Mouse (Mus musculus) erythroblast, embryonic 14.5 days (primary cell): ENCODE data around the gene Olfr243. TPM values are rescaled to one million over a fixed set of nuclear protein-coding genes. Genes with fewer than 3 reads are reported as not detected.
"Not testable (repeated sequence)": the region's sequence is repeated elsewhere in the genome, so short reads cannot be mapped to it uniquely, and the experiment has no call there.

ENCODE experiments used
- H3K27me3 ChIP-seq: 2 replicates; pipeline ENCODE4 v1.6.1; 2012; ENCODE audit warnings: inconsistent platforms; ENCODE audit not compliant: control insufficient read depth
- H3K36me3 ChIP-seq: 2 replicates; pipeline ENCODE4 v1.6.1; 2012; ENCODE audit warnings: mild to moderate bottlenecking, inconsistent platforms; ENCODE audit not compliant: control insufficient read depth
- H3K4me1 ChIP-seq: 2 replicates; pipeline ENCODE4 v1.6.1; 2012; ENCODE audit warnings: inconsistent platforms; ENCODE audit not compliant: control insufficient read depth
- H3K4me3 ChIP-seq: replicated peaks from 2 replicates; pipeline ENCODE3; 2012; ENCODE audit warnings: moderate library complexity, mild to moderate bottlenecking, inconsistent platforms
- H3K9me3 ChIP-seq: 2 replicates; pipeline ENCODE4 v1.6.1; 2012; ENCODE audit warnings: low read length, inconsistent platforms, mixed read lengths; ENCODE audit not compliant: control insufficient read depth
- GATA1 ChIP-seq: IDR thresholded peaks from 2 replicates; pipeline ENCODE4 v1.6.1; 2012; ENCODE audit warnings: low read length, inconsistent platforms, mixed read lengths
- TAL1 ChIP-seq: IDR thresholded peaks from 3 replicates; pipeline ENCODE4 v1.6.1; 2012; ENCODE audit warnings: low read length, inconsistent platforms, mixed read lengths
- polyA plus RNA-seq: library from polyadenylated mRNA; stranded (reverse); fragments of >175 nt; gene quantifications from 2 replicates; pipeline ENCODE4 v1.2.3, GENCODE M21; 2012

Gene Olfr243
- polyA plus RNA-seq = not detected in 2 replicates

GRCm38 (mm10) chr7:103714371-103714770, at the start of gene Olfr243:
Olfr243 (plus strand) TSS chr7:103714671.
- Histone ChIP-seq H3K4me1 (peaks cover 1% of the 10 kb centered on the region; the same call in 1 of the 2 replicates), H3K36me3 (no peaks in the 10 kb centered on the region), H3K9me3 (no peaks in the 10 kb centered on the region), H3K27me3 (no peaks in the 10 kb centered on the region), H3K4me3 (no peak within 1 kb of the TSS)
- no peak for TF ChIP-seq TAL1
- no peak for TF ChIP-seq GATA1

- Histone ChIP-seq H3K9me3 (no peaks in the 10 kb centered on the region), H3K36me3 (no peaks in the 10 kb centered on the region), H3K27me3 (no peaks in the 10 kb centered on the region), H3K4me3 (no peak within 1 kb of the TSS), H3K4me1 (no peaks in the 10 kb centered on the region)
- TF ChIP-seq TAL1 = no peak
- no peak for TF ChIP-seq GATA1
Observed at GRCm38 (mm10) chr7:103671091-103671490, 43.4 kb upstream of the Olfr243 start, which contains the start of gene Olfr624. Olfr624 (minus strand) TSS chr7:103671191.

- H3K9me3 ChIP-seq = no peaks in the 10 kb centered on the region
- no peaks in the 10 kb centered on the region for H3K4me1 ChIP-seq
- no peaks in the 10 kb centered on the region for H3K27me3 ChIP-seq
- no peaks in the 10 kb centered on the region for H3K36me3 ChIP-seq
- H3K4me3 ChIP-seq = no peak within 1 kb of the TSS
- no peak for TF ChIP-seq TAL1
- no peak for TF ChIP-seq GATA1
Observed at GRCm38 (mm10) chr7:103682420-103682819, 32.1 kb upstream of the Olfr243 start, which contains the start of gene Olfr625-ps1. Olfr625-ps1 (plus strand) TSS chr7:103682720.

- no peak for TF ChIP-seq TAL1
- TF ChIP-seq GATA1 = no peak
- no peaks in the 10 kb centered on the region for H3K4me1 ChIP-seq
Observed at GRCm38 (mm10) chr7:103699469-103699868, 15.0 kb upstream of the Olfr243 start.

GRCm38 (mm10) chr7:103712024-103712423, 2.4 kb upstream of the Olfr243 start:
- no peaks in the 10 kb centered on the region for H3K36me3 ChIP-seq
- TF ChIP-seq GATA1 (no peak), TAL1 (no peak)
- H3K9me3 ChIP-seq = no peaks in the 10 kb centered on the region
- H3K4me3 ChIP-seq = no peak overlapping the region
- H3K27me3 ChIP-seq = no peaks in the 10 kb centered on the region
- H3K4me1 ChIP-seq = peaks cover 1% of the 10 kb centered on the region; the same call in 1 of the 2 replicates

More at GRCm38 (mm10) chr7:103699469-103699868, 15.0 kb upstream of the Olfr243 start:
- no peak overlapping the region for H3K4me3 ChIP-seq
- no peaks in the 10 kb centered on the region for H3K36me3 ChIP-seq
- no peaks in the 10 kb centered on the region for H3K9me3 ChIP-seq
- H3K27me3 ChIP-seq = no peaks in the 10 kb centered on the region

GRCm38 (mm10) chr7:103716398-103716797, 1.9 kb downstream of the Olfr243 start:
- not testable (repeated sequence) for H3K27me3 ChIP-seq, H3K36me3 ChIP-seq, H3K4me3 ChIP-seq, H3K4me1 ChIP-seq, H3K9me3 ChIP-seq

GRCm38 (mm10) chr7:103730074-103730473, 15.6 kb downstream of the Olfr243 start, which contains the start of gene Olfr628:
Olfr628 (plus strand) TSS chr7:103730374.
- no peaks in the 10 kb centered on the region for H3K36me3 ChIP-seq
- no peaks in the 10 kb centered on the region for H3K27me3 ChIP-seq
- no peaks in the 10 kb centered on the region for H3K4me1 ChIP-seq
- no peaks in the 10 kb centered on the region for H3K9me3 ChIP-seq
- no peak within 1 kb of the TSS for H3K4me3 ChIP-seq
- no peak for TF ChIP-seq GATA1
- TF ChIP-seq TAL1 = no peak

GRCm38 (mm10) chr7:103744843-103745242, 30.4 kb downstream of the Olfr243 start, which contains the start of gene Olfr629:
Olfr629 (minus strand) TSS chr7:103744943.
- Histone ChIP-seq H3K9me3 (no peaks in the 10 kb centered on the region), H3K4me1 (no peaks in the 10 kb centered on the region), H3K36me3 (no peaks in the 10 kb centered on the region), H3K27me3 (no peaks in the 10 kb centered on the region), H3K4me3 (no peak within 1 kb of the TSS)
- no peak for TF ChIP-seq GATA1
- no peak for TF ChIP-seq TAL1

- Histone ChIP-seq H3K4me1 (no peaks in the 10 kb centered on the region), H3K9me3 (no peaks in the 10 kb centered on the region), H3K36me3 (no peaks in the 10 kb centered on the region), H3K27me3 (no peaks in the 10 kb centered on the region), H3K4me3 (no peak within 1 kb of the TSS)
- TF ChIP-seq TAL1 (no peak), GATA1 (no peak)
Observed at GRCm38 (mm10) chr7:103757233-103757632, 42.8 kb downstream of the Olfr243 start, which contains the start of gene Olfr630. Olfr630 (minus strand) TSS chr7:103757333.

GRCm38 (mm10) chr7:103762212-103762611, 47.7 kb downstream of the Olfr243 start:
- H3K4me3 ChIP-seq, H3K36me3 ChIP-seq, H3K4me1 ChIP-seq, H3K9me3 ChIP-seq, H3K27me3 ChIP-seq: not testable (repeated sequence)

- H3K9me3 ChIP-seq, H3K27me3 ChIP-seq, H3K36me3 ChIP-seq, H3K4me1 ChIP-seq, H3K4me3 ChIP-seq: not testable (repeated sequence)
Observed at GRCm38 (mm10) chr7:103767687-103768086, 53.2 kb downstream of the Olfr243 start.
